7 mouse cellular contexts compared by ENCODE assay signal in the genomic region with DNA sequence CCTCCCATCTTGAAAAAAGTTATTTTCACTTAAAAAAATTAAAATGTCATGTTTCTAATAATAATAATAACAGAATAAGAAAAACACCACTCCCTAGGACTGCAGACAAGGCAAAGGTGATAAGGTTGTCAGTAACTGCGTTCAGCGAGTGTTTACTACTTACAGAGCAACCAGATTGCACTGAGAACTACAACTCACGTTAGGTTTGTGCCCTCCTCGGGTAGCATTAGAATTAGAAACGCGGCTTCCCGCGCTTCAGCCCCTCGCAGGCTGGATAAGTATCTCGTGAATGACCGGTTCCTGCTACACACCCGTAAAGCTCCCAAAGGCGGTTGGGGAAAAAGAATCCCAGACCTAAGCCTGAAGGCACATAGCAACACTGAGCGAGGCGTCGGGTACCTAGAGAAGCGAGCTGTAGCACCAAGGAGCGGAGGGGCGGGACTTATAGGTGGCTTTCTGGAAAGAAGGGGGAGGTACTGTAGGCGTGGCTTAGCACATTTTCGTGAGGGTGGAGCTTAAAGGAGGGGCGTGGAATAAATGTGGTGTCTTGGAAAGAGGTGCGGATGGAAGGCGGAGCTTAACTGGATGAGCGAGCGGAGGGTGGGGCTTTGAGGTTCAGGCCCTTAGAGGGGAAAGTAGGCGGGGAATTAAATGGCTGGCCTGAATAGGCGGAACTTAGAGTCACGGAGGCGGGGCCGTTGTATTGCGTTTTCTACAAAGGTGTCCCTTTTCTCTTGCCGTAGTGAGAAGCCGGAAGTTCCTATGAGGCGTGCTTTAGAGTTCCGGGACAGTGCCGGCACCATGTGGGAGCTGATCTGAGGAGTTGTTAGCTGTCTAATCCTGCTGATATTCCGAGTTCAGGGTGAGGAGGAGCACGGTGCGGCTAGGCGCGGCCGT. TPM values are rescaled to one million over a fixed set of nuclear protein-coding genes. Genes with fewer than 3 reads are reported as not detected.
DNase-seq lines count a peak whose midpoint lies in the region; ATAC-seq lines count a peak whose summit lies in the region.

A gene (plus strand): TSS at position 419 of the 897 bp plus-strand sequence.

- under 1% methylated on average over 43 of the region's 43 CpGs for WGBS in intestine, embryonic 15.5 days
- WGBS in midbrain, embryonic 10.5 days = under 1% methylated on average over 43 of the region's 43 CpGs

- H3K9me3 ChIP-seq in intestine, embryonic 15.5 days = no peaks in the 10 kb centered on the region
- H3K9me3 ChIP-seq in midbrain, embryonic 10.5 days (replicated peaks) = no peaks in the 10 kb centered on the region

- peak; percentile 98 for ATAC-seq in intestine, embryonic 15.5 days

- peak within 1 kb of the TSS; percentile 80 for H3K4me2 ChIP-seq in intestine, embryonic 15.5 days (replicated peaks)

- H3K4me3 ChIP-seq in intestine, embryonic 15.5 days (replicated peaks) = peak within 1 kb of the TSS; percentile 87
- H3K4me3 ChIP-seq in midbrain, embryonic 10.5 days = peak within 1 kb of the TSS; percentile 92

- peaks cover 4% of the 10 kb centered on the region; the same call in 1 of the 2 replicates for H3K4me1 ChIP-seq in intestine, embryonic 15.5 days (replicated peaks)
- peaks cover 13% of the 10 kb centered on the region for H3K4me1 ChIP-seq in midbrain, embryonic 10.5 days

- peak; percentile 97 for DNase-seq in adrenal gland, adult 2 months
- DNase-seq in embryo, embryonic 11.5 days (ENCODE audit: low read depth, low spot score) = peak; percentile 95
- peak; percentile 89 to 90 for DNase-seq in gastrocnemius, postnatal 36 days
- DNase-seq in left cerebral cortex, postnatal 25 days (ENCODE audit: low spot score in 2 of 2) = peak; percentile 93 to 98
- peak; percentile 95 for DNase-seq in midbrain, embryonic 10.5 days (ENCODE audit: low spot score)
- peak; percentile 72 for DNase-seq in right cerebral cortex, postnatal 4 days

- intact Hi-C loops in gastrocnemius, postnatal 36 days (cut with DNase I) = loop anchor here (5.0 kb wide), 2 partner anchors 42 to 188 kb away; no protein-coding TSS in a partner anchor
- intact Hi-C loops in left cerebral cortex, postnatal 25 days (cut with DNase I) = no loop called here

- H3K27ac ChIP-seq in intestine, embryonic 15.5 days = peak within 1 kb of the TSS; percentile 29; the same call in 1 of the 2 replicates
- peak within 1 kb of the TSS; percentile 78 for H3K27ac ChIP-seq in midbrain, embryonic 10.5 days (replicated peaks)

- H3K36me3 ChIP-seq in intestine, embryonic 15.5 days = no peaks in the 10 kb centered on the region
- peaks cover 27% of the 10 kb centered on the region for H3K36me3 ChIP-seq in midbrain, embryonic 10.5 days

- no peaks in the 10 kb centered on the region for H3K27me3 ChIP-seq in intestine, embryonic 15.5 days (replicated peaks)
- H3K27me3 ChIP-seq in midbrain, embryonic 10.5 days (ENCODE audit: low read depth, poor library complexity, severe bottlenecking) = peaks cover 15% of the 10 kb centered on the region

- peak within 1 kb of the TSS; percentile 59 for H3K9ac ChIP-seq in intestine, embryonic 15.5 days

RNA-seq across cellular contexts. Expression of the gene that starts here (rescaled TPM):
- total RNA-seq in adrenal gland, adult 2 months (2021) = 10 to 100 TPM; 38.7 to 61.9 TPM
- 13.2 and 13.7 TPM in 2 replicates for polyA plus RNA-seq in adrenal gland, adult 2 months (2012; rRNA removed)
- total RNA-seq in gastrocnemius, postnatal 36 days (2021) = 10 to 100 TPM; 13.7 to 14.1 TPM
- 15.7 and 17.5 TPM in 2 replicates for polyA plus RNA-seq in intestine, embryonic 15.5 days (2015; fragmentation: Nextera tagmentation; extraction: Ambion mirVana)
- total RNA-seq in left cerebral cortex, postnatal 25 days (2021) = 10 to 100 TPM; 24.9 to 28.9 TPM
- 30.9 and 37.4 TPM in 2 replicates for polyA plus RNA-seq in midbrain, embryonic 10.5 days (2016; fragmentation: Nextera tagmentation; extraction: Ambion mirVana)

Comparison
In these comparisons a context has a peak if more than half of its experiments do, and no peak if none do; other contexts are left out.
1. Peak in every context shown above with its lines: DNase-seq, ATAC-seq, H3K4me3 ChIP-seq and H3K27ac ChIP-seq.